Mouse (Mus musculus) G1E (cell line): ENCODE results near the gene Gm10134. TPM values are rescaled to one million over a fixed set of nuclear protein-coding genes. Genes with fewer than 3 reads are reported as not detected.

ENCODE experiments used
- ATAC-seq: 2 replicates; pipeline ENCODE4 v1.8.0; 2016; ENCODE audit warnings: mild to moderate bottlenecking; ENCODE audit not compliant: insufficient number of reproducible peaks, poor library complexity, low FRiP score, severe bottlenecking; ENCODE audit errors: extremely low read depth
- DNase-seq: peaks from one replicate; pipeline ENCODE4 v3.0.0; 2012; ENCODE audit warnings: low spot score
- H3K27me3 ChIP-seq: 2 replicates; pipeline ENCODE4 v1.6.1; 2012; ENCODE audit warnings: mild to moderate bottlenecking, low read length, inconsistent platforms; ENCODE audit not compliant: insufficient read depth
- H3K36me3 ChIP-seq: replicated peaks from 2 replicates; pipeline ENCODE3; 2012; ENCODE audit warnings: mild to moderate bottlenecking, inconsistent platforms
- H3K4me1 ChIP-seq: 2 replicates; pipeline ENCODE4 v1.6.1; 2012; ENCODE audit warnings: low read depth, low read length, inconsistent platforms, mixed read lengths; ENCODE audit not compliant: insufficient read depth
- H3K4me3 ChIP-seq: 2 replicates; pipeline ENCODE4 v1.5.1; 2012; ENCODE audit warnings: low read depth, mild to moderate bottlenecking, inconsistent platforms, low read length, moderate library complexity, mixed read lengths
- H3K9me3 ChIP-seq: replicated peaks from 2 replicates; pipeline ENCODE4 v1.6.1; 2012; ENCODE audit warnings: inconsistent platforms
- CTCF ChIP-seq: IDR thresholded peaks from 2 replicates; pipeline ENCODE4 v1.5.1; 2012; ENCODE audit warnings: low read depth, low read length, inconsistent platforms, mixed read lengths
- GATA1 ChIP-seq: IDR thresholded peaks from 2 replicates; pipeline ENCODE4 v1.6.1; 2012; ENCODE audit warnings: borderline replicate concordance, low read length, inconsistent platforms, mixed read lengths
- GATA2 ChIP-seq: IDR thresholded peaks from 2 replicates; pipeline ENCODE4 v1.6.1; 2012; ENCODE audit warnings: low read depth, low read length, inconsistent platforms, borderline replicate concordance
- TAL1 ChIP-seq: conservative IDR thresholded peaks from 2 replicates; pipeline ENCODE4 v1.6.1; 2012; ENCODE audit warnings: low read depth, low read length, inconsistent platforms, mixed read lengths
- polyA plus RNA-seq: library from polyadenylated mRNA; stranded (reverse); fragments of >175 nt; gene quantifications from 2 replicates; pipeline ENCODE4 v1.2.3, GENCODE M21; 2012
- total RNA-seq, 2 experiments: library from RNA; stranded (forward) in 1 of 2; stranded (reverse) in 1 of 2; fragments of 200-1000 nt in 1 of 2; fragments of >200 nt in 1 of 2; fragmentation: Nextera tagmentation in 1 of 2; gene quantifications; 2 replicates each; pipeline ENCODE4 v1.2.3; 2014 to 2017

Gm10134 gene
- total RNA-seq (2014; fragmentation: Nextera tagmentation), result not detected in 2 replicates
- total RNA-seq (2017), result not detected in 2 replicates
- not detected in 2 replicates for polyA plus RNA-seq

GRCm38 (mm10) chr2:28505795-28506194, at the start of gene Gm10134:
Gm10134 (plus strand) TSS chr2:28506095.
- no peak for TF ChIP-seq GATA1
- TF ChIP-seq CTCF, result no peak
- no peak for TF ChIP-seq GATA2
- no peak for TF ChIP-seq TAL1
- H3K4me1 ChIP-seq, result peaks cover 6% of the 10 kb centered on the region; the same call in 1 of the 2 replicates
- no peaks in the 10 kb centered on the region for H3K9me3 ChIP-seq
- no peak within 1 kb of the TSS for H3K4me3 ChIP-seq
- H3K36me3 ChIP-seq, result no peaks in the 10 kb centered on the region
- ATAC-seq (no peak), DNase-seq (no peak)
- H3K27me3 ChIP-seq, result peaks cover 37% of the 10 kb centered on the region

GRCm38 (mm10) chr2:28456616-28457015, 49.3 kb upstream of the Gm10134 start:
- no peaks in the 10 kb centered on the region for H3K4me1 ChIP-seq
- H3K4me3 ChIP-seq, result no peak overlapping the region
- DNase-seq (no peak), ATAC-seq (no peak)
- H3K36me3 ChIP-seq, result no peaks in the 10 kb centered on the region
- TF ChIP-seq CTCF, result no peak
- no peak for TF ChIP-seq GATA1
- TF ChIP-seq TAL1, result no peak
- TF ChIP-seq GATA2, result no peak
- peaks cover 19% of the 10 kb centered on the region for H3K27me3 ChIP-seq
- H3K9me3 ChIP-seq, result no peaks in the 10 kb centered on the region

DNA sequence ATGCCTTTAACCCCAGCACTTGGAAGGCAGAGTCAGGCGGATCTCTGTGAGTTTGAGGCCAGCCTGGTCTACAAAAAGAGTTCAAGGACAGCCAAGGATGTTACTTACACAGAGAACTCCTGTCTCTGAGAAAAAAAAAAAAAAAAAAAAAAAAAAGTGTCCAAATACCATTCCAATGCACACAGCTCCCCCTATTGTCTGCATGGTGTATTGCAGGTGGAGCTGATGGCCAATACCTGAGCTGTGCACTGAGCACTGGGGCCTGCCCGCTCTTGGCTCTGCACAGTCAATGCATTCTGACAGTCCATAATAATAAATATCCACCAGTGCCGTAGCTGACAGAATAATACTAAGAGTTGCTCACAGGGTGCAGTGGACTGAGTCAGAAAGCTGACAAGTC, 42.0 kb upstream of the Gm10134 start:
- no peaks in the 10 kb centered on the region for H3K9me3 ChIP-seq
- DNase-seq, result peak; percentile 26
- peaks cover 3% of the 10 kb centered on the region for H3K36me3 ChIP-seq
- TF ChIP-seq GATA2 (no peak), CTCF (peak; percentile 85)
- H3K4me3 ChIP-seq, result no peak overlapping the region
- H3K27me3 ChIP-seq, result peaks cover 34% of the 10 kb centered on the region
- no peak for ATAC-seq
- H3K4me1 ChIP-seq, result peaks cover 14% of the 10 kb centered on the region

DNA sequence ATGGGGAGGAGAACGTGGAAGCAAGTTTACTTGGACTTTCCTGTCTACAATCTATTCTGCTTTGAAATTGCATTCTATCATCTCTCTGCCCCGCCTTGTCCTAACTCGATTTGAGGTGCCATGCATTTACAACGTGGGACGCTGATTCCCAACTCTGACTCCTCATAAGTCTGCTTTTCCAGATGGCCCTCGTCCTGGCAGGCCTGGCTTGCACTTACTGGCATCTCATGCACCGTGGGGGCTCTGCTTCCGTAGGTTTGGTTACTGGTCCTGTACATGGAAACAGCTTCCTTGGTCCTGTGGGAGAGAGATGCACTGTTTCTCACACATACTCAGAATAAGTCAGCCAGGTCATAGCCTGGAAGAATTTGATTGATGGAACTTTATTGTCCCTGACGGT, 41.0 kb upstream of the Gm10134 start:
- DNase-seq, result no peak
- TF ChIP-seq GATA2, result no peak
- TF ChIP-seq CTCF, result no peak
- no peak for TF ChIP-seq GATA1
- no peak for TF ChIP-seq TAL1
- Histone ChIP-seq H3K27me3 (peaks cover 34% of the 10 kb centered on the region), H3K9me3 (peaks cover 4% of the 10 kb centered on the region; the same call in 1 of the 2 replicates), H3K4me3 (no peak overlapping the region), H3K36me3 (peaks cover 13% of the 10 kb centered on the region), H3K4me1 (peaks cover 24% of the 10 kb centered on the region)
- no peak for ATAC-seq

DNA sequence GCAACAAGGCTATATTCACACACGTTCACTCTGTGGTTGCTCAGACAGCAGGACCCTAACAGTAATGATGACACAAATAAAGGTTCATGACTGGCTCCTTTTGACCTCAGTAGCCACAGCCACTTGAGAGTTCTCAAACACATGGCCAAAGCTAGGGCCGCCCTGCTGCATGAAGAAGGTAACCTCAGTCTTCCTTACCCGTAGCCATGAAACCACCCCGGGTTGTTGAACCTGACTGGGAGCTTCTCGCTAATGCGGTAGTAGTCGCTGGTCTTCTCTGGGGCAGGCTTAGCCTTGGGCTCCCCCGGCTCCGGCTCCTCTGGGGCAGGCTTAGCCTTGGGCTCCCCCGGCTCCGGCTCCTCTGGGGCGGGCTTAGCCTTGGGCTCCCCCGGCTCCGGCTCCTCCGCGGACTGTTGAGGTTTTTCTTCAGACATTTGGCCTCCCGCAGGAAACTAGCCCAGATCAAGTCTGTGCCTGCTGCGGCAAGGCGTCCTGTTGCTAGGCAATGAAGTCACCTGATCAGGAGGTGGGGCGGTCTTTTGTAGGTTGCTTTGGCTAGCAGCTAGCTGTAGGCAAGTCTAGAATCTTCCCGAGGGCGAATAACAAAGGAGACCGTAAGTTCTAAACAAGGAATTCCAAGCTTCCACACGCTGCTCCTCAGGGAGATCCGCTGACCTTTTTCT, 39.9 kb upstream of the Gm10134 start, which contains the start of gene 1700007K13Rik:
Gene 1700007K13Rik (minus strand): TSS at position 497 of the 683 bp plus-strand sequence.
- peak; percentile 19 for DNase-seq
- ATAC-seq, result no peak; the same call in 1 of the 2 replicates
- H3K4me3 ChIP-seq, result no peak within 1 kb of the TSS

GRCm38 (mm10) chr2:28467860-28468485, 37.9 kb upstream of the Gm10134 start, which contains the start of gene Mrps2:
Mrps2 (plus strand) TSS chr2:28468066.
- Histone ChIP-seq H3K4me1 (peaks cover 26% of the 10 kb centered on the region), H3K9me3 (peaks cover 13% of the 10 kb centered on the region), H3K27me3 (peaks cover 24% of the 10 kb centered on the region), H3K4me3 (peak within 1 kb of the TSS; percentile 94), H3K36me3 (peaks cover 39% of the 10 kb centered on the region)
- TF ChIP-seq GATA2 (no peak), TAL1 (no peak), CTCF (peak; percentile 54)
- peak; percentile 54 for ATAC-seq
- peak; percentile 87 for DNase-seq

More for the DNA sequence above, 39.9 kb upstream of the Gm10134 start, which contains the start of gene 1700007K13Rik:
- no peak for TF ChIP-seq GATA1
- no peak for TF ChIP-seq TAL1
- no peak for TF ChIP-seq CTCF
- peaks cover 26% of the 10 kb centered on the region for H3K4me1 ChIP-seq
- H3K9me3 ChIP-seq, result peaks cover 4% of the 10 kb centered on the region; the same call in 1 of the 2 replicates
- peaks cover 30% of the 10 kb centered on the region for H3K27me3 ChIP-seq
- H3K36me3 ChIP-seq, result peaks cover 24% of the 10 kb centered on the region
